Mouse (Mus musculus) neutrophil, adult 5-6 weeks (primary cell): ENCODE measurements around the gene Psph. TPM values are rescaled to one million over a fixed set of nuclear protein-coding genes. Genes with fewer than 3 reads are reported as not detected.

ENCODE experiments used
- ATAC-seq: fragments of 151-379, 151-347 bp; 2 replicates; pipeline ENCODE4 v1.8.0; 2017; ENCODE audit warnings: mild to moderate bottlenecking, moderate TSS enrichment; ENCODE audit not compliant: insufficient number of reproducible peaks, poor library complexity, low FRiP score, severe bottlenecking; ENCODE audit errors: extremely low read depth
- total RNA-seq: library from RNA; stranded (forward); fragments of 200-1000 nt; gene quantifications from 2 replicates; pipeline ENCODE4 v1.2.3, GENCODE M21; 2017

Gene Psph
- total RNA-seq, 1 experiment from 2014 or later, result 11.2 TPM

DNA sequence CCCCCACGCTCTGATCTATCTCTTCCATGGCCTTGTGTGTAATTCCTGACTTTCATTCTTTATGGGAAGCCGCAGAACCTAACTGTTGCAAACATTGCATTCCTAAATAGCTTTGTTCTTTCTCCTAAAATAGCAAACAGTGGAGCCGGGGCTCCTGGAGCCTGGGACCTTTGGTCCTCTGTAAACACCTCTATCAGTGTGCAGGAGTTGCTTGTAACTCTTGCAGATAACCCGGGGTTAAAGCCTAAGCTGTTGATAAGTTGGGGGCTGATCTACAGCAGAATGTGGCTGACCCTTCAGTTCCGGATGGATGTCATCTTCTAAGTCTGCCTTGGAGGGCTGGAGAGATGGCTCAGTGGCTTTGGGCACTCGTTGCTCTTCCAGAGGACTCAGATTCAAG is 43.2 kb downstream of the Psph start:
- ATAC-seq, result no peak

DNA sequence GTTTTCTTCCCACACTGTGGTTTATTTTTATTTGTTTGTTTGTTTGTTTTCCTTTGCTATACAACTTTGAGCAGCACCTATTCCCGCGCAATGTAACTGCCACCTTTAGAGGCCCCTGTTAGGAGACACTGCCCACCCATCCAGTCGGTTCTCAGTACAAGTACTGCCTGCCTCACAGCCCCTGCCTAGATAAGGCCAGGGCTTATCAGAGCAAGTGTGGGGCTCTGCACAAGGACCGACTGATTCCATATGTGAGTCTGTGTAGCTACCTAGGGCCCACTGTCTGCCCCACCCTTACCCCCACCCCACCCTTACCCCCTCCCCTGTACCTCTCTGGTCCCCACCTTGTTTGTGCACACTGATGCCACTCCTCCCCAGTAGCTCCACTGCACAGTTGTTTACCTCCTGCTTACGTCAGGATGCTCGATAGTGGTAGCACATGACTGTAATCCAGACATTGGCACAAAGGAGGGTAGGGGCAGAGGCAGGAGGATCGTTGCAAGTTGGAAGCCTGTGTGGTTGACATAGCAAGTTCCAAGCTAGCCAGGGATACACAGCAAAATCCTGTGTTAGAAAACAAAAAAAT is 44.3 kb downstream of the Psph start:
- ATAC-seq, result no peak

- 0 out of 2 replicates have a peak, but pooled peaks have one; percentile 16 for ATAC-seq
Measured at GRCm38 (mm10) chr5:129740976-129741375, 46.3 kb downstream of the Psph start.

DNA sequence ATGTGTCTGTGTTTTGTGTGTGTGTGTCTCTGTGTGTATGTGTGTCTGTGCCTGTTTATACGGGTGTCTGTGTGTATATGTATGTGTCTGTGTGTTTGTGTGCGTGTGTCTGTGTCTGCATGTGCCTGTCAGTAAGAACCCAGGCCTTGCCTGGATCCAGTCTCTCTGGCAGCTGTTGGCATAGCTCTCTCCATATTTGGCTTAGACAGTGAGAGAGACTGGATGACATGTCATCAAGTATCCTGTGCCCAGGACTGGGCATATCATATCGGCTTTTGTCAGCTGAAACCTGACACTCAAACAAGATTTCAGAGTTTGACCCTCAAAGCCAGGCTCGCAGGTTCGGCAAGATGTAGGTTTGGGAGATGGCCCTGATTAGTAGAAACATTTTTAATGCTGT is 56.2 kb downstream of the Psph start:
- no peak for ATAC-seq

GRCm38 (mm10) chr5:129730344-129730743 is 56.9 kb downstream of the Psph start:
- no peak for ATAC-seq

GRCm38 (mm10) chr5:129729286-129729685 is 58.0 kb downstream of the Psph start:
- ATAC-seq, result no peak

GRCm38 (mm10) chr5:129726784-129727183 is 60.5 kb downstream of the Psph start:
- ATAC-seq, result no peak

GRCm38 (mm10) chr5:129725774-129726392 is 61.4 kb downstream of the Psph start:
- ATAC-seq, result no peak

GRCm38 (mm10) chr5:129724834-129725773 is 62.1 kb downstream of the Psph start, which contains the start of gene Nipsnap2:
TSS of gene Nipsnap2 (plus strand) at chr5:129725063.
- peak; percentile 85 for ATAC-seq

DNA sequence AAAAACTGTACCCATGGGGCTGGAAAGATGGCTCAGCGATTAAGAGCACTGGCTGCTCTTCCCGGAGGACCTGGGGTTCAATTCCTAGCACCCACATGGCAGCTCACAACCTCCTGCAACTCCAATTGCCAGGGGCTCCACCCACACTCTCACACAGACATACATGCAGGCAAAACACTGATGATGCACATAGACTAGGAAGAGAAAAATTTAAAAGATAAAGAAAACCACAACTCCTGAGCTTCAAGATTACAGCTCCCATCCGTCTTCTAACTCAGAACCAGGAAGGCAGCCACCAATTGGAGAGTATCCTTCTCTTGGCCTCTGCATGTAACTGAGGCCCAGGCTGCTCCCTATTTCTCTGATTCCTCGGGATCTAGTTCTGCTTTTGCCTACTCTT is 63.0 kb downstream of the Psph start:
- ATAC-seq, result no peak

GRCm38 (mm10) chr5:129720176-129720575 is 67.1 kb downstream of the Psph start:
- no peak for ATAC-seq

DNA sequence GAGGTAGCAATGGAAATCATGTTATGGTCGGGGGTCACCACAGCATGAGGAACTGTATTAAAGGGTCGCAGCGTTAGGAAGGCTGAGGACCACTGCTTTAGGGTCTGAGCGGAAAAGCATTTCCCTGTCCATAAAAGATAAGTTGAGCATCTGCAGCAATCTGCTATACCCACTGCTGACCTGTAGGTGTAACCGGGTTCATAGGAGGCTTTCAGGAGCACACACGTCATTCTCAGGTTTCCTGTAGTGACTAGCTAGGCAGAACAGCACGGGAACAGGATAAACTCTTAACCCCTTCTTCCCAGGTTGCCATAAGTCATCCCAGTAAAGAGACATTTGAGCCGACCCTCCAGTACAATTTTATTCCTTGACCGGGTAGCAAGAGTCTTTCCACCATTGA is 70.2 kb downstream of the Psph start:
- ATAC-seq, result no peak

Other genes with a start within 250 kb of the Psph start
- 0.23 and 2.7 TPM in 2 replicates for gene Mmp17, start 203.3 kb downstream of the Psph start, total RNA-seq
- 0.70 and 0.74 TPM in 2 replicates for gene Zfp11, start 117.3 kb downstream of the Psph start, total RNA-seq
- gene Sept14, start 78.9 kb downstream of the Psph start, total RNA-seq, result not detected in 2 replicates
- 36.1 and 42.6 TPM in 2 replicates for gene Mrps17, start 72.0 kb downstream of the Psph start, total RNA-seq
- 27.0 and 29.1 TPM in 2 replicates for gene Nipsnap2, start 62.4 kb downstream of the Psph start, total RNA-seq
- 6.4 and 8.6 TPM in 2 replicates for gene Sumf2, start 59.5 kb upstream of the Psph start, total RNA-seq
- 116 and 119 TPM in 2 replicates for gene Chchd2, start 100.0 kb upstream of the Psph start, total RNA-seq
- gene Zbed5, start 108.3 kb upstream of the Psph start, total RNA-seq, result 1.4 and 1.7 TPM in 2 replicates
- gene Phkg1, start 111.1 kb upstream of the Psph start, total RNA-seq, result 0.93 TPM in 1 of 2 replicates, not detected in the other
- gene Nupr1l, start 121.1 kb upstream of the Psph start, total RNA-seq, result 10.5 and 13.3 TPM in 2 replicates
- gene Vkorc1l1, start 154.5 kb upstream of the Psph start, total RNA-seq, result 11.9 and 14.3 TPM in 2 replicates
- gene Gusb, start 215.6 kb upstream of the Psph start, total RNA-seq, result 32.0 and 33.5 TPM in 2 replicates
- 7.6 and 7.7 TPM in 2 replicates for gene Asl, start 241.8 kb upstream of the Psph start, total RNA-seq
- 24.9 and 40.4 TPM in 2 replicates for gene Crcp, start 241.8 kb upstream of the Psph start, total RNA-seq